Mouse (Mus musculus) thymus, postnatal 36 days (tissue): Measurements from ENCODE around the gene Crtc3.
A peak's percentile ranks its signal among the peaks of the same experiment; 100 is the strongest.

Source experiments
- DNase-seq, 2 experiments: peaks; one replicate each; pipeline ENCODE4 v3.0.0; 2022; ENCODE audit warnings: mixed read lengths in 2 of 2

The Crtc3 gene

GRCm38 (mm10) chr7:80589054-80589746 is 99.5 kb downstream of the Crtc3 start:
- no peak for DNase-seq

- no peak for DNase-seq
Observed at GRCm38 (mm10) chr7:80587684-80588083, 101.0 kb downstream of the Crtc3 start.

- no peak for DNase-seq
Observed at GRCm38 (mm10) chr7:80586681-80587660, 101.7 kb downstream of the Crtc3 start.

- no peak for DNase-seq
Observed at GRCm38 (mm10) chr7:80586161-80586560, 102.5 kb downstream of the Crtc3 start.

GRCm38 (mm10) chr7:80585380-80585779 is 103.3 kb downstream of the Crtc3 start:
- DNase-seq, result no peak

- DNase-seq, result peak; percentile 48 to 55
Observed at GRCm38 (mm10) chr7:80583981-80584380, 104.7 kb downstream of the Crtc3 start.

GRCm38 (mm10) chr7:80582821-80583451 is 105.7 kb downstream of the Crtc3 start:
- DNase-seq, result peak; percentile 42 to 51

- peak; percentile 48 to 49 for DNase-seq
Observed at GRCm38 (mm10) chr7:80580368-80580767, 108.3 kb downstream of the Crtc3 start.

- DNase-seq, result peak; percentile 25 to 44
Observed at GRCm38 (mm10) chr7:80577417-80577980, 111.2 kb downstream of the Crtc3 start.

- peak; percentile 35 to 49 for DNase-seq
Observed at GRCm38 (mm10) chr7:80576626-80577025, 112.1 kb downstream of the Crtc3 start.

- DNase-seq, result no peak
Observed at GRCm38 (mm10) chr7:80575750-80576149, 112.9 kb downstream of the Crtc3 start.

- DNase-seq, result no peak
Observed at GRCm38 (mm10) chr7:80573076-80573475, 115.6 kb downstream of the Crtc3 start.

- no peak for DNase-seq
Observed at GRCm38 (mm10) chr7:80567982-80568381, 120.7 kb downstream of the Crtc3 start.

GRCm38 (mm10) chr7:80561931-80562330 is 126.7 kb downstream of the Crtc3 start:
- no peak for DNase-seq

- no peak for DNase-seq
Observed at GRCm38 (mm10) chr7:80561271-80561670, 127.4 kb downstream of the Crtc3 start.

- DNase-seq, result no peak
Observed at GRCm38 (mm10) chr7:80558572-80558971, 130.1 kb downstream of the Crtc3 start.

- no peak for DNase-seq
Observed at GRCm38 (mm10) chr7:80558101-80558500, 130.6 kb downstream of the Crtc3 start.

- no peak for DNase-seq
Observed at GRCm38 (mm10) chr7:80557161-80557560, 131.5 kb downstream of the Crtc3 start.

- DNase-seq, result no peak
Observed at GRCm38 (mm10) chr7:80556166-80556565, 132.5 kb downstream of the Crtc3 start.

GRCm38 (mm10) chr7:80555146-80555545 is 133.5 kb downstream of the Crtc3 start:
- DNase-seq, result no peak

- peak; percentile 68 to 77 for DNase-seq
Observed at GRCm38 (mm10) chr7:80554180-80555021, 134.3 kb downstream of the Crtc3 start.
